Mouse (Mus musculus) stomach, postnatal 0 days (tissue): ENCODE data around the gene Slco2b1.

Source experiments
- CTCF ChIP-seq: IDR thresholded peaks from 2 replicates; pipeline ENCODE4 v1.5.1; 2016; ENCODE audit warnings: antibody characterized with exemption, low read depth, mild to moderate bottlenecking, moderate library complexity
- EP300 ChIP-seq: optimal IDR thresholded peaks from 2 replicates; pipeline ENCODE3; 2016; ENCODE audit warnings: antibody characterized with exemption

- TF ChIP-seq CTCF (no peak), EP300 (no peak)
These were observed 40.2 kb downstream of the Slco2b1 start for GRCm38 (mm10) chr7:99670915-99671314.
